Mouse (Mus musculus): ENCODE measurements around the gene Tmed8. TPM values are rescaled to one million over a fixed set of nuclear protein-coding genes. Genes with fewer than 3 reads are reported as not detected.

The Tmed8 gene
- total RNA-seq, 2 experiments from 2014 or later, result 29.4 to 30.4 TPM

Other genes with a start within 250 kb of the Tmed8 start
- 10 to 100 TPM in 1 of 2 experiments, 1 to 10 TPM in 1; 6.8 to 10.6 TPM for gene Zdhhc22, start 210.0 kb downstream of the Tmed8 start, total RNA-seq (2021)
- gene Tmem63c, start 179.1 kb downstream of the Tmed8 start, total RNA-seq (2021), result 10 to 100 TPM; 36.2 to 36.4 TPM
- gene Ngb, start 97.9 kb downstream of the Tmed8 start, total RNA-seq (2021), result 1 to 10 TPM; 2.5 TPM
- 10 to 100 TPM; 47.3 to 48.1 TPM for gene Gstz1, start 53.3 kb downstream of the Tmed8 start, total RNA-seq (2021)
- gene Pomt2, start 52.5 kb downstream of the Tmed8 start, total RNA-seq (2021), result 10 to 100 TPM; 17.5 TPM
- 1 to 10 TPM; 2.7 to 2.9 TPM for gene Samd15, start 731 bp downstream of the Tmed8 start, total RNA-seq (2021)
- 1 to 10 TPM; 2.6 to 3.7 TPM for gene Noxred1, start 38.3 kb upstream of the Tmed8 start, total RNA-seq (2021)
- 10 to 100 TPM; 52.3 to 60.7 TPM for gene Vipas39, start 65.8 kb upstream of the Tmed8 start, total RNA-seq (2021)
- gene Ahsa1, start 66.0 kb upstream of the Tmed8 start, total RNA-seq (2021), result 100 to 1,000 TPM; 198 to 207 TPM
- under 1 TPM in 1 of 2 experiments, not detected in 1; 0.42 TPM for gene Ism2, start 99.3 kb upstream of the Tmed8 start, total RNA-seq (2021)
- gene Sptlc2, start 187.9 kb upstream of the Tmed8 start, total RNA-seq (2021), result 10 to 100 TPM; 29.2 to 32.8 TPM
- 10 to 100 TPM; 90.6 to 99.4 TPM for gene Slirp, start 243.4 kb upstream of the Tmed8 start, total RNA-seq (2021)
- gene Alkbh1, start 243.6 kb upstream of the Tmed8 start, total RNA-seq (2021), result 10 to 100 TPM; 20.8 to 21.7 TPM